Mouse (Mus musculus): ENCODE measurements around the gene Cfap161. TPM values are rescaled to one million over a fixed set of nuclear protein-coding genes. Genes with fewer than 3 reads are reported as not detected.

The Cfap161 gene
- total RNA-seq, 2 experiments from 2014 or later = not detected

DNA sequence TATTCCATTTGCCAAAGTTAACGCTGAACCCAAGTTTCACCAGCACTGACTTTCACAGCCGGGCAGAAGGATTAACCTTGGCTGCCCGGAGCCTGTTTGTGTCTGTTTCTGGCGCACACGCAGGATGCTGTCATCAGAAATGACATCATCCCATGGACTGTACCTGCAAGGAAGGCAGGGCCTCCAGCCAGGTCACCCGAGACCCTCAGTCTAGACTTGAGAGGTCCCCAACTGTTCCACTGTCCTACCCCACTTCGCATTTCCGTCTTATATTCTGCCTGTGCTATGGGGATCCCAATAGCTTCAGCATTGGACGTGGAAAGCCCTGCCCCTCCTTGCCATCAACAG lies 49.6 kb downstream of the Cfap161 start:
- intact Hi-C loops (cut with DNase I) = no loop called here
- DNase-seq (ENCODE audit: low spot score) = no peak

- intact Hi-C loops (cut with DNase I) = no loop called here
Measured at GRCm38 (mm10) chr7:83744250-83744649, 50.4 kb downstream of the Cfap161 start.

DNA sequence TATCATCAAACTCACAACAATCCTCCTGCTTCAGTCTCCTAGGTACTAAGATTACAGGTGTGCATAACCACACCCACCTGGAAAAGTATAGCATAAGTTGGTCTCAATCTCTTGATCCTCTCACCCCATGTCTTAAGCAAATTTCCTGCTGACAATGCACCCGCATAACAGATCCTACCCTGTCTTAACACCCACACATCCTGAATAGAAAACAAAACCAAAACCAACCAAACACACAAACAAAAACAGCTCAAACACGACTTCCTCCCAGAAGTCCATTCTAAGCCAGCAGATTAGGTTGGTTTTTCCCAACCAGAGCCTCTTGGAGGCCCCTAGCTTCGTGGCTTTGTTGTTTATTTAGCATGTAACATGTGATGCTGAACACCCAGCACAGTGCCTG lies 52.0 kb downstream of the Cfap161 start:
- no peak for DNase-seq (ENCODE audit: low spot score)
- intact Hi-C loops (cut with DNase I) = no loop called here

More at GRCm38 (mm10) chr7:83744250-83744649, 50.4 kb downstream of the Cfap161 start:
- no peak for DNase-seq (ENCODE audit: low spot score)

- intact Hi-C loops (cut with DNase I) = no loop called here
- no peak for DNase-seq (ENCODE audit: low spot score)
Measured at GRCm38 (mm10) chr7:83742026-83742425, 52.7 kb downstream of the Cfap161 start.

DNA sequence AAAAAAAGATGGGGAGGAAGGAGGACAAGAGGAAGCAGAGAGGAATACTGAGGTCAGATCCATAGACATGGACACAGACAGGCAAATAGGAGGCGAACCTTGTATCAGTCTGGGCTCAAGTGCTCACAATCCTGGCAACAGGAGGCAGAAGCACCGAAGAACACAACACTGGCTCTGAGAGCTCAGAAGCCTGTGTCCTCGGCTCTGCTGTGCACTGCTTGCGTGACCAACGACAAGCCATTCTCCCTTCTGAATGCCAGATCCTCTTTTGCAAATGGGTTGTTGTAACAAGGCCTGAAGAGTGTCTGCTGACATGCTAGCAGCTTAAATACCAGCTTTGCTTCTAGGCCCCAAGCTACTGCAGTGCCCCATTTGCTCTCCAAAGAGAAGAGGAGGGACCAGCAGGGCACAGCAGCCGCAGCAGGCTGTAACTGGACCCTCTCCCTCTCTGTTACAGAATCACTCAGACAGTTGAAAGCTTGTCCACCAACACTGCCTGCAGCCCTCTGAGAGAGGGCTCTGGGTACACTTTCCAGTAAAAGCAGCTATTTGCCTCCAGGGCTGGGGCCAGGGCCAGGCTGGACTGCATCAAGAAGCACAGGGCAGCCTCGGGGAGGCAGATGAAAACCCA lies 54.9 kb downstream of the Cfap161 start:
- intact Hi-C loops (cut with DNase I) = no loop called here

GRCm38 (mm10) chr7:83738623-83739462 lies 55.8 kb downstream of the Cfap161 start:
- intact Hi-C loops (cut with DNase I) = no loop called here

More for the DNA sequence above, 54.9 kb downstream of the Cfap161 start:
- DNase-seq (ENCODE audit: low spot score) = no peak

GRCm38 (mm10) chr7:83737914-83738490 lies 56.7 kb downstream of the Cfap161 start:
- intact Hi-C loops (cut with DNase I) = no loop called here
- no peak for DNase-seq (ENCODE audit: low spot score)

More at GRCm38 (mm10) chr7:83738623-83739462, 55.8 kb downstream of the Cfap161 start:
- no peak for DNase-seq (ENCODE audit: low spot score)

DNA sequence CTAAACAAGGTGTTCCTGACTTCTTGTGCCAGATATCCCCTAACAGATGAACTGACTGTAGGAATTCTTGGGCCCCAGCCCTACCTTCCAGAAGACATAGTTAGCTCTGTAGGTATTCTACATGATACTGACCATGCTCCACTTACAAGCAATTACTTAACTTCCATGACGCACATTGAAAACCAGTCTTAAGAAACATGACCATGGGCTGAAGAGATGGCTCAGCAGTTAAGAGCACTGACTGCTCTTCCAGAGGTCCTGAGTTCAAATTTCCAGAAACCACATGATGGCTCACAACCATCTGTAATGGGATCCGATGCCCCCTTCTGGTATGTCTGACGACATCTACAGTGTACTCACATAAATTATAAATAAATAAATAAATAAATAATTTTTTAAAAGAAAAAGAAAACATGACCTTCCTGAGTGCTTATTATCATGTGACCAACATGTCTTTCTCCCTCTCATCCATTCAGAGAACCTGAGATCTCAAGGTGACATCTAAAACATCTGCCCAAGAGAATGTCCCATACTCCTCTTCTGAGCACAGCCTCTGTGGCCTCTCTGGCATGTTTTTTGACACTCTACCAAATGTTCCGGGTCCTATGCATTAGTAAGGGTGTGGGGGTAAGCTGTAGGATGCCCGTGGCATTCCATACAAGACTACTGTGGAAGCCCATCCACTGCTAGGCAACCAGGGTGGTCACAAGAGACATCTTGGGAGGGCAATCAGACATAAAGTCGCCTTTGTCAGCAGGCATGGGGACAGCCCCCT lies 58.2 kb downstream of the Cfap161 start:
- DNase-seq (ENCODE audit: low spot score) = no peak
- intact Hi-C loops (cut with DNase I) = no loop called here

GRCm38 (mm10) chr7:83735108-83735781 lies 59.4 kb downstream of the Cfap161 start:
- DNase-seq (ENCODE audit: low spot score) = no peak
- intact Hi-C loops (cut with DNase I) = no loop called here

GRCm38 (mm10) chr7:83734671-83735082 lies 60.0 kb downstream of the Cfap161 start:
- intact Hi-C loops (cut with DNase I) = no loop called here
- no peak for DNase-seq (ENCODE audit: low spot score)

GRCm38 (mm10) chr7:83734246-83734645 lies 60.4 kb downstream of the Cfap161 start:
- DNase-seq (ENCODE audit: low spot score) = no peak
- intact Hi-C loops (cut with DNase I) = no loop called here

DNA sequence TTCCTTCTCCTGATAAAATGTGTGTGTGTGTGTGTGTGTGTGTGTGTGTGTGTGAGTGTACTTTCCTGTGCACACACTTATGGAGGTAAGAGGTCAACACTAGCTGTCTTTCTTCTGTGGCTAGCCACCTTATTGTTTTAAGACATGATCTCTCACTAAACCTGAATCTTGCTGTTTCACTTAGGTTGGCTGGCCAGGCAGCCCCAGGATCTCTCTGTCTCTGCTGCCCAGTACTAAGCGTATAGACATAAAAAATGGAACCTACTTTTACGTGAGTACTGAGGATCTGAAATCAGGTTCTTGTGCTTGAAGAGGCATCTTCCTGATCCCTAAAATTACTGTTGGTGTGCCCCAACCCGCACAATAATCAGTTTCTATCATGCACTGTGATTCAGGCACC lies 61.9 kb downstream of the Cfap161 start:
- no peak for DNase-seq (ENCODE audit: low spot score)
- intact Hi-C loops (cut with DNase I) = no loop called here

- DNase-seq (ENCODE audit: low spot score) = no peak
- intact Hi-C loops (cut with DNase I) = no loop called here
Measured at GRCm38 (mm10) chr7:83731961-83732666, 62.6 kb downstream of the Cfap161 start.

GRCm38 (mm10) chr7:83731297-83731696 lies 63.4 kb downstream of the Cfap161 start:
- DNase-seq (ENCODE audit: low spot score) = no peak
- intact Hi-C loops (cut with DNase I) = no loop called here

DNA sequence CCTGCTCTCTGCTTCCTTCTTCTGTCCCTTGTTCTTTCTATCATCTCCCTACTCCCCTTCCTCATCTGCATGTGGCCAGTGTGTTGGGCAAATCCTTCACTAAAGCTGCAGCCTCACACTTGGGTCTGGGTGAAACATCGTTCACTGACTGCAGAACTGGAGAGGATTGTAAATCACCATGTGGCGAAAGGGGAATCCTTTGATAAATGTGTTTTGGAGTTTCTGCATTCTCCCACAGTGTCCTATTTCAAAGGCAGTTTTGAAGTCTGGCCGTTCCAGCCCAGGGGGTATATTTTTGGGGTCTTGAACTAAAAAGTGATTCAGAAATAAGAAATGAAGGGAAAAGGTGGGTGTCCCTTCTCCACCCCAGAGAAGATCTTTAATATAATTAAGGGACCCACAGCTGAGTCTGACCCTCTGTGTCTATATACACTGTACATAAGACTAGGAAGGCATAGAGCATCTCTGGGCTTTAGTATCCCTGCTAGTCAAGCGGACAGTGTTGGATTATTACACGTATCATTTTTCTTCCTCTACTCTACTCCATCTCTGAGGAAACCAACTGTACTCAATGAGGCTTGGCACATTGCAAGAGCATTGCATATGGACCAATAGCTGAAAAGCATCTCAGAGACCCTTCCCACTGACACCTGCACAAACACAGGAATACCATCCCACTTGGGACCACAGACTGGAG lies 67.6 kb downstream of the Cfap161 start:
- no peak for DNase-seq (ENCODE audit: low spot score)
- intact Hi-C loops (cut with DNase I) = no loop called here

DNA sequence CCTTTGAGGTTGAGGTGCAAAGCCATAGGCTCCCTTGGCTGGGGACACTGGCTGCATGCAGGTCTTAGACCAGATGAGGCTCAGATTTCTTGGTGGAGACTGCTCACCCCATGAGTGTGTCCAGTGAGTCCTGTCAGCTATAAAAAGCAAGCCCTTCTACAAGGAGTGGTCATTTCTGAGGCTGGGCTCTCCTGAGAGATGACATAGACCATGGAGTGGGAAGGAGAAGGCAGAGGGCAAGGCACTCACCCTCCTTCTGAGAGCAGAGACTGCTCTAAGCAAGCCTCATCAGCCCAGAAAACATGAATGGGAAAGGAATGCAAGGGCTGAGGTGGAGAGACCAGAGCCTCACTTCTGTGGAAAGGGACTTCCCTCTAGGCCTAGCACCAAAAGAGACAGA lies 68.9 kb downstream of the Cfap161 start:
- intact Hi-C loops (cut with DNase I) = no loop called here
- no peak for DNase-seq (ENCODE audit: low spot score)

DNA sequence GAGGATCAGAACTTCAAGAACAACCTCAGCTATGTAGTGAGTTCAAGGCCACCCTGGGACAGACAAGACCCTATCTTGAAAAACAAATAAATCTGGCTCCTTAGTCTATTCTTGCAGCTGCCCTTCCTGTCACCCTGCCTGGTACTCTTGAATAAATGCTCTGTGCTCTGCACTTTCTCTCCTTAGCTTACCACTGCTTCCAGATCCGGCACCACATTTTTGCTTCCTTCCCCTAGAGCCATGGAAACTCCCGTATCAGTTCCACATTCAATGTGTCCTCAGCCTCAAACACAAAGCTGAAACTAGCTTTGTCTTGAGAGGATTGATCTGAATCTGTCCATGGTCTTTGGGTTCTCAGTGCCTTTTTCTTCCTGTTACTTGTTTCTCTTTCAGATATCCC lies 70.1 kb downstream of the Cfap161 start:
- no peak for DNase-seq (ENCODE audit: low spot score)
- intact Hi-C loops (cut with DNase I) = no loop called here
